Mouse (Mus musculus) B cell, adult 67 days (primary cell): ENCODE measurements around the gene Phf19. TPM values are rescaled to one million over a fixed set of nuclear protein-coding genes. Genes with fewer than 3 reads are reported as not detected.

Experiments
- total RNA-seq, 2 experiments: library from RNA; stranded (reverse); gene quantifications; 4 replicates each; pipeline ENCODE4 v1.2.4; 2023

Gene Phf19
- 10 to 100 TPM; 12.0 to 15.2 TPM for total RNA-seq

GRCm38 (mm10) chr2:34913218-34914068 is at the start of gene Phf19:
Phf19 (minus strand) TSS chr2:34914026.

GRCm38 (mm10) chr2:34961481-34962036 is 47.7 kb upstream of the Phf19 start, which contains the start of gene Traf1:
Traf1 (minus strand) TSS chr2:34961772.

GRCm38 (mm10) chr2:34874816-34875345 is 38.9 kb downstream of the Phf19 start, which contains the start of gene Psmd5:
Psmd5 (minus strand) TSS chr2:34874968.

GRCm38 (mm10) chr2:34874271-34874670 is 39.6 kb downstream of the Phf19 start, which contains the start of gene Cutal:
Cutal (plus strand) TSS chr2:34874396.

Other genes with a start within 250 kb of the Phf19 start
- 100 to 1,000 TPM; 113 to 131 TPM for gene Gapvd1, start 158.8 kb downstream of the Phf19 start, total RNA-seq
- 100 to 1,000 TPM; 705 to 795 TPM for gene Hspa5, start 142.1 kb downstream of the Phf19 start, total RNA-seq
- gene Rabepk, start 114.1 kb downstream of the Phf19 start, total RNA-seq, result 10 to 100 TPM; 18.1 to 24.1 TPM
- gene Fbxw2, start 87.7 kb downstream of the Phf19 start, total RNA-seq, result 100 to 1,000 TPM; 101 to 107 TPM
- gene Gm34653, start 81.0 kb downstream of the Phf19 start, total RNA-seq, result not detected
- not detected for gene Cutal, start 39.6 kb downstream of the Phf19 start, total RNA-seq
- 10 to 100 TPM; 28.1 to 36.0 TPM for gene Psmd5, start 39.1 kb downstream of the Phf19 start, total RNA-seq
- 10 to 100 TPM; 53.2 to 69.2 TPM for gene Traf1, start 47.7 kb upstream of the Phf19 start, total RNA-seq
- not detected for gene Hc, start 147.4 kb upstream of the Phf19 start, total RNA-seq
- gene AI182371, start 187.5 kb upstream of the Phf19 start, total RNA-seq, result 1 to 10 TPM in 1 of 2 experiments, under 1 TPM in 1; 0.84 to 1.1 TPM
- 100 to 1,000 TPM; 148 to 153 TPM for gene Cntrl, start 195.5 kb upstream of the Phf19 start, total RNA-seq